Mouse (Mus musculus) cerebellum, postnatal 14 days (tissue): ENCODE data around the gene Adh1.

Experiments used
- DNase-seq, 2 experiments: peaks; one replicate each; pipeline ENCODE4 v3.0.0; 2021; ENCODE audit warnings: mixed read lengths in 2 of 2

Adh1 gene

DNA sequence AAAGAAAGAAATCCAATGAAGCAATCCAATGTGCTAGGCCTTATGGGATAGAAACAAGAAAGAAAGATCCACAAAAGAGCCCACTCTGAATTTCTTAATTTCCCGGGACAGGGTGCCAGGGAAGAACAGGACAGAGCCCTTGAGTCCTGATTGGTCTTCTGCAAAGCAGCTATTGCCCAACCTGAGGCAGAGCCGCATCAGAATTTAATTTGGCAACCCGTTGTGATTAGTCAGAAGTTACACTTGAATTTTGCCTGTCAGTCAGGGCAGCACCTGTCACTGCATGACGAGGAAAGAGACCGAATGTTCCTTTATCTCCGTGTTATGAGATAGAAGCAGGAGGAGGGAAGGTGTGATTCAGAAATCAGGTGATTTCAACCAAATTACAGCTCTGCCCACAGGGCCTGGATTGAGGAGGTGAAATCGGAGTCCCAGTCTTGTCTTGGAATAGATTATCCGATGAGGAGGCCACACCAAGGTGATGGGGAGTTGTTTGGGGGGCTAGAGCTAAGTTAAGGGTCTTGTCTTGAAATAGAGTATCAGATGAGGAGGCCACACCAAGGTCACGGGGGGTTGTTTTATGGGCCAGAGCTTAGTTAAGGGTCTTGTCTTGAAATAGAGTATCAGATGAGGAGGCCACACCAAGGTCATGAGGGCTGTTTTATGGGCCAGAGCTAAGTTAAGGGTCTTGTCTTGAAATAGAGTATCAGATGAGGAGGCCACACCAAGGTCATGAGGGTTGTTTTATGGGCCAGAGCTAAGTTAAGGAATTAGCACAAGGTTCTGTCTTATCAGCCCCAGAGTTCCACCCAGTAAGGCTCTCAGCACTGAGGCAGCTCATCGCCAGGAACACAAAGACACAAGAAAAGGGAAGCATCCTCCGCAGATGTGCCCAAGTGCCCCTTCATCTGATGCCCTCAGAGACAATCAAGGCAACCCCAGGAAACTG is at the start of gene Adh1:
Adh1 (plus strand) TSS at position 271 of the 949 bp plus-strand sequence.
- no peak for DNase-seq

DNA sequence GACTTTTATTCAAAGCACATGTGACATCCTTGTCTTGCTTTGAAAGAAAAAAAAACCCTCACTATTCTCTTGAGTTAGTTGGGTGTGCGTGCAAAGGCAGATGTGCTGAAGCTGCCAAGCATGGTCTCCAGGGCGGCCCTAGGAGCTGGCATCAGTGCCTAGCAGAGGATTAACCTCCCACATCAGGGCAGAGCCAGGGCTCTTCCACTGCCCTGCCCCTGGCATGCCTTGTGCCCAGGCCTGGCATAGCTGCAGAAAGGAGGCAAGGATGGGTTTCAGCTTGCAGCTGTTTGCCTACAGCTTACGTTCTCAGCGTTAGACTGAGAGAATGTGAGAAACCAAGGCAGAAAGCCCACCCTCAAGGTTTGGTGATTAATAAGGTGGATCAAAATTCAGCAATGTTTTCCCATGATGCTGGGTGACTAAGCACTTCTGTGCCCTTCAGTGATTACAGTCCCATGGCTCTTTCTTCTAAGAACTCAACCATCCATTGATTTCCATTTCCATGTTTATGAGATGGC is 48.3 kb upstream of the Adh1 start:
- no peak for DNase-seq

DNA sequence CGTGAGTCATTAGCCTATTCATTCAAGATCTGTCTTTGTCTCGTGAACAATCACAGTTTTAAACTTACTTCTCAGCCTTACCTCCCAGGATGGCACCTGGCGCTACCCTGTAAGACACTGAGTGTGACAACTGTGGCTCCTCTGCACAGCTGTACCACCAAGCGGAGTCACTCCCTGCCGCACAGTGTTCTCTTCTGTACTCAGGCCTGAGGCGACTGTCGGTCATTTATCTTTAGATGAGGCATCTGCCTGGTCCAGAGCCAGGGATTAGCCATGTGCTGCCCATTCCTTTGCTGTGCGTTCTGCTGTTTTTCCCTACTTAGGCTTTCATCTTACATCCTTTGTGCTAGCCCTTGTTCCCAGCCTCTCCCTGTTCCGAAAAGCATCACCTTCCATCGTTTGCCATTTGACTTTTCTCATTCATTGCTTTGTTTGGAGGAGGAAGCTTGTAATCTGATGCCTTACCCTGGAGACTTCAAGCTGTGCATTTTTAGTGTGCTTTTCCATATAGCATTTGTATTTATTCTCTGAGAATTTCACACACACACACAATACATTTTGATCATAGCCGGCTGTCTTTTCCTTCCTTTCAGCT is 45.3 kb upstream of the Adh1 start:
- no peak for DNase-seq

- DNase-seq = no peak
Observed at GRCm38 (mm10) chr3:138216091-138216490, 44.7 kb upstream of the Adh1 start.

- no peak for DNase-seq
Observed at GRCm38 (mm10) chr3:138217631-138218264, 43.0 kb upstream of the Adh1 start, which contains the start of gene Adh7. Gene Adh7, plus strand, starts transcription at chr3:138217760.

DNA sequence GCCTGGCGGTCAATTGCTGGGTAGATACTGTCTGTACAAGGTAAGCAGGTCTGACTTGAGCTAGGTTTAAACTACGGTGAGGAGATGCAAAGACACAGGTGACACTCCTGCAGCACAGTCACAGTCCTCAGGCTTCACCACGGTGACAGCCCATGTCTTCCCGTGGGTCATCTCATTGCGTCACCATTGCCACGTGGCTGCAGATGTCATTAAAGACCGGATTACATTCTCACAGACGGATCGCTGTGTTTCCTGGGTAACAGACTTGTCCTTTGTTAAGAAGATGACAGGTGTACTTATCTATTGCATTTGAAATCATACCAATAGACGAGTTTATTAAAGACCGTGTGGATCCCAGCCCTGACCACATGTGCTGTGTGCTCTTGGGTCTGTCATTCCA is 39.7 kb upstream of the Adh1 start:
- no peak for DNase-seq

- DNase-seq = no peak
Observed at GRCm38 (mm10) chr3:138222511-138222910, 38.3 kb upstream of the Adh1 start.

DNA sequence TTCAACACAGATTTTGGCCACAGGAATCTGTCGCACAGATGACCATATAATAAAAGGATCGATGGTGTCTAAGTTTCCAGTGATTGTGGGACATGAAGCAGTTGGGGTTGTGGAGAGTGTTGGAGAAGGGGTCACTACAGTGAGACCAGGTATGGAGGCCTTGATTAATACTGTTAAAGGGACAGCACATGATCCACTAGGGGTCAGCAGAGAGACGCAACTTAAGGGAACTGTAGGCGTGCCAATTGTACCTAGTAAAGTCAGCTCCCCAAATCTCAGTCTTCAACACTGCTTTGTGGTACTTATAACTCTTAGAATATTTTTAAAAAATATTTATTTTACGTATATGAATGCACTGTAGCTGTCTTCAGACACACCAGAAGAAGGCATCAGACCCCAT is 37.8 kb upstream of the Adh1 start:
- DNase-seq = peak; percentile 85 to 87

DNA sequence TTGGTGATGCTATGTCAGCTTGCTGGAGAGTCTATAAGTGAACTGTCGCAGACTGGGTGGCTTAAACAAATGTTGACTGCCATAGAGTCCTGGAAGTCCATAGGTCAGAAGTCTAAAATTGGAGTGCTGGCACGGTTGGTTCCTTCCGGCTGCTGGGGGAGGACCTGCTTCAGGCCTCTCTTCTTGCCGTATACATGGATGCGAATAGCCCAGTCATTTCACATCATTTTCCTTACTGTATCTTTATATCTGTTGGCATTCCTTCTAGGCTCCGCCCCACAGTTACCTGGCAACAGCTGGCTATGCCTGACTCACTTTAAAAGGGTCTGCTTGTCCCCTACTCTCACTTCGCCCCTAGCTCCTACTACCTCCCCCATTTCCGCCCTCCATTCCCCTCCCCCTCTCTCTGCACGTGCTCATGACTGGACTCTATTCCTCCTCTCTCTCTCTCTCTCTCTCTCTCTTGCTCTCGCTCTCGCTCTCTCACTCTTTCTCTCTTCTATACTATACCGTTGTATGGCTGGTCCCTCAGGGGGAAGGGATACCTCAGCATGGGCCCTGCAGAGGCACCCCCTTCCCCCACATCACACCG is 36.3 kb upstream of the Adh1 start:
- DNase-seq = no peak

DNA sequence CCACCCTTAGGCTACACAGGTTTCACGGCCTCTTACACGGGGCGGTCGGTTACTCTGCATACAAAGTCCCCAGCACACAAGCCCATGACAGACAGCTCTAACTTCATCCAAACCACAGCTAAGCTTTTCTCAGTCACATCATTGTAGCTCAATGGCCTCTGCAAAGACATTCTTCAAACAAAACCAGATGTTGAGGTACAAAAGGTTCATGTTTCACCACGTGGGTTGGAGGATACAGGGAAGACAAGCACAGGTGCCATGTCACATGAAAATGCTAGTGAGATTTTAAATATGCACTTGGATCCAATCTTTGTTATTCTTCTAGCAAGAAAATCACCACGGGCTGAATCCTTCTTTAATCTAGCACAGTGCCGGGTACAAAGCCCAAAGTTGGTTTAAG is 35.5 kb upstream of the Adh1 start:
- no peak for DNase-seq

- peak; percentile 56 to 68 for DNase-seq
Observed at GRCm38 (mm10) chr3:138225853-138226252, 34.9 kb upstream of the Adh1 start.

- no peak for DNase-seq
Observed at GRCm38 (mm10) chr3:138226476-138226875, 34.3 kb upstream of the Adh1 start.

GRCm38 (mm10) chr3:138227082-138227481 is 33.7 kb upstream of the Adh1 start:
- DNase-seq = no peak

- no peak for DNase-seq
Observed at GRCm38 (mm10) chr3:138227782-138228181, 33.0 kb upstream of the Adh1 start.

DNA sequence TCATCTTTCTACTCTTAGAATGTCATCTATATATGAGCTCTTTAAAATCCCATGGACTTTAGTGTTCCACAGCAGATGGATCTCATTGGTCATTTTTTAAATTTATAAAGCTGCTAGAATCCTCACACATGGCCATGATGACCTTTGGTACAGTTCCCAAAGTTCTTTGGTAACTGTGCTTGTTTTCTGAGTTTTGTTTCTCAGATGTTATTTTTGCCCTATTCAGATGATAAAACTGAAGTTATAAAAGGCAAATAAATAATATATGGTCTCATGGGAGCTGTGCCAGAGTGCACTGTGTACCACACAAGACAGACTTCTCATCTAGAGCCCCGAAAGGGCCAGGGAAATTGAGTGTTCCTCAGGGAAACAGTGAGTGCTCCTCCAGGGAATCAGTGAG is 31.3 kb upstream of the Adh1 start:
- no peak for DNase-seq

DNA sequence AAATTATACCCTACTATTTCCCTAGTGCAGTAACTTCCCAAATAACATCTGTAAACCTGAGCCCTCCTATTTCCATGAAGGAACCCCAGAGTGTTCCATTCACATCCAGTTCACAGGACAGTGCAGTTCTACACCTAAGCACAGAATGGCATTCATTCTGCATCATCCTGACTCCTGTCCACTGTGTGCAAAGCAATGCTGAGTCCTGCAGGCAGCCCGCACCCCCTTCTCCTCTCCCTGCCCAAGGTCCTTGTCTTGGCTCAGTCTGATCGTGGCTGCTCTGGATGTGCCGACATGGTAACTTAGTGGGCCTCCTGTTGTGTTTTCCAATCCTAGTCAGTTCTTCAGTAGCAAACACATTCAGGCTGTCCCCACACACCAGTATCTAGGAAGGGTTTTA is 30.5 kb upstream of the Adh1 start:
- DNase-seq = no peak

DNA sequence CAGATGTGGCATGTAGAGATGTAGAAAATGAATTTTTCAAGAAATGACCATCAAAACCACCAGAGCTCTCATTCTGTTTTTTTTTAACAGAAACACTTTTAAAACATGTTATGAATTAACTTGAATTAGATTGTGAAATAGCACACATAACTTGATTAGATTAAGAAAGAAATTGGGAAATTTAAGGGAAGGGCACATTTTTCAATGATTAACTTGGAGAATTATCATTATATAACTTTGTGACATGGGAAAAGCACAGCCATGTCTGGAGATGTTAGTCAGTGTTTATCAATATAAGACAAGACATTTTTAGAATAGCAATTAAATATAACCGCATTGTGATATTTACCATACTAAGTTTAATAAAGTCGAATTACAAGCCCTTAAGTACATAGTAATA is 29.3 kb upstream of the Adh1 start:
- DNase-seq = no peak

DNA sequence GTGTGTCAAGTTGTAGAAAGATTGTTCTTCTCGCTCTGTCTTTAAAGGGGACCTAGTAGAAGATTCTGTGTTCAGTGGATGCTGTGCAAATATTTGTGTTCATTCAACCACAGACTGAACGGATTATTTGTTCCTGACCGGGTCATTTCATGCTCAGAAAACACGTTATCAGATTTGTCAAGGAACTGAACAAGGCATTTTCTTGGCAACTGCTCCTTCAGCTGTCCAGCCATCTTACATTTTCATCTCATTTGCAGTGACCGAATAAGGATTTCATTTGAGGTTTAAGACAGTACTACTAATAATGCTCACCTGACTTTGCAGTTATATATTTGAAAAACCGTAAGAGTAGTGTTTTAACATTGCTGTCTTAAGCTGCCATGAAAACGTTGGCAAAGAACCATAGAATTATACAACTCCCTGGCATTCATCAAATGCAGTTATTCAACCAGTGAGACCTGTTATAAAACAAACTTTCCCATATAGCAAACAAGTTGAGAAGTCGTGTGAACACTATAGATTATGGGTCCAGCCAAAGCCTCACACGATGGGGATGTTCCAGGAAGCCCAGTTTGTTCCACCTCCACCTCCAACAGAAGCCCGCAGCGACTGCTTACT is 24.1 kb upstream of the Adh1 start:
- no peak for DNase-seq

GRCm38 (mm10) chr3:138238046-138238445 is 22.7 kb upstream of the Adh1 start:
- DNase-seq = no peak

DNA sequence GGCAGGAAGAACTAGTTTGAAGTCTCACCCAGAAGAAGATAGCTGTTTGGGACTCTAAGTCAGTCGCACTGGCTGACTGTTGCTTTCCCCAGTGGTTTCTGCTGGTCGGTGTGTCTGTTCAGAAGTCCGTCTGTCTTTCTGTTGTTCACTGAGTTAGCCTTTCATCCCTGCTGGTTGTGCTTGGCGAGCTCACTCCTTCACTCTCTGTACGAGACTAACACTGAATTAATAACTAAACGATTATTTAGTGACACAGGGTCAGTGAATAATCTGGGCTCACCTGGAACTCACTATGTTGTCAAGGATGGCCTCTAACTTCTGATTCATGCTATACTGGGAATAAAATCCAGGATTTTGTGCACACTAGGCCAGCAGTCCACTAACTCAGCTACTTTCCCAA is 21.3 kb upstream of the Adh1 start:
- DNase-seq = no peak

GRCm38 (mm10) chr3:138240411-138240810 is 20.4 kb upstream of the Adh1 start:
- DNase-seq = no peak

DNA sequence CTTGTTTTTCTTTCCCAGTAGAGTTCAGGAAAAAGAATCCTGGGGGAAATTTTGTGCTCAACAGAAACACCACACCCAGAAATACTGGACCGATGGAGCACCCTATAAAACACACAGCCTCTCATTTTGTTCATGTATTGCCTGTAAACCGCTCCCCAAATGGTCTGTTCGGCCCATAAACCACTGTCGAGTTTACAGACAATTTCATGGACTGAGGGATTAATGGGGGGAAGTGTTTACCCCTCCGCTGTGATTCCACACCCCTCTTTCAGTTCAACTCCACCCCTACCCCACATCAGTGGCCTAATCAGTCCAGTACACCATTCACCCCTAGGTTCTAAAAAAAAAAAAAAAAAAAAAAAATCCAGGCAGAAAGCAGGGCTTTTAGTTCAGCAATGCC is 19.8 kb upstream of the Adh1 start:
- no peak for DNase-seq

- no peak for DNase-seq
Observed at GRCm38 (mm10) chr3:138241371-138241770, 19.4 kb upstream of the Adh1 start.
